Mouse (Mus musculus): ENCODE measurements around the gene Dxo.

Gene Dxo

GRCm38 (mm10) chr17:34881683-34882310 is 45.0 kb downstream of the Dxo start, which contains the start of gene Gm20547:
Gene Gm20547, minus strand, starts transcription at chr17:34882042.
- in situ Hi-C loops (cut with MboI), result no loop called here

- in situ Hi-C loops (cut with MboI), result no loop called here
Observed at GRCm38 (mm10) chr17:34883332-34883731, 46.5 kb downstream of the Dxo start.

- in situ Hi-C loops (cut with MboI), result no loop called here
Observed at GRCm38 (mm10) chr17:34884704-34885103, 47.9 kb downstream of the Dxo start.

- in situ Hi-C loops (cut with MboI), result no loop called here
Observed at GRCm38 (mm10) chr17:34885615-34886014, 48.8 kb downstream of the Dxo start.

GRCm38 (mm10) chr17:34887942-34888341 is 51.1 kb downstream of the Dxo start:
- in situ Hi-C loops (cut with MboI), result no loop called here

Data from mature B cell (primary cell).